Mouse (Mus musculus) forebrain, embryonic 16.5 days (tissue): Measurements from ENCODE around the gene Pih1d2. TPM values are rescaled to one million over a fixed set of nuclear protein-coding genes. Genes with fewer than 3 reads are reported as not detected.

ENCODE experiments used
- ATAC-seq: fragments of 200-750 bp; cut with Nextera tagmentation; 2 replicates; pipeline ENCODE4 v1.8.0; 2017; ENCODE audit warnings: mild to moderate bottlenecking, moderate library complexity
- H3K27ac ChIP-seq: fragments of 300-500 bp; sonication (generic); 2 replicates; pipeline ENCODE4 v1.5.1; 2014; ENCODE audit warnings: low read length, control low read depth
- H3K27me3 ChIP-seq: fragments of 300-500 bp; sonication (generic); replicated peaks from 2 replicates; pipeline ENCODE4 v1.6.1; 2014; ENCODE audit warnings: low read length; ENCODE audit not compliant: control insufficient read depth, insufficient read depth
- H3K36me3 ChIP-seq: fragments of 300-500 bp; sonication (generic); 2 replicates; pipeline ENCODE4 v1.6.1; 2014; ENCODE audit not compliant: control insufficient read depth, insufficient read depth
- H3K4me1 ChIP-seq: fragments of 300-500 bp; sonication (generic); replicated peaks from 2 replicates; pipeline ENCODE4 v1.6.1; 2014; ENCODE audit warnings: low read length; ENCODE audit not compliant: control insufficient read depth, insufficient read depth
- H3K4me2 ChIP-seq: fragments of 300-500 bp; sonication (generic); 2 replicates; pipeline ENCODE4 v1.6.1; 2014; ENCODE audit warnings: mild to moderate bottlenecking, low read length, control low read depth
- H3K4me3 ChIP-seq: fragments of 300-500 bp; sonication (generic); replicated peaks from 2 replicates; pipeline ENCODE4 v1.5.1; 2014; ENCODE audit warnings: mild to moderate bottlenecking, low read length, control low read depth
- H3K9ac ChIP-seq: fragments of 300-500 bp; sonication (generic); replicated peaks from 2 replicates; pipeline ENCODE4 v1.6.1; 2014; ENCODE audit warnings: low read depth, low read length, control low read depth
- H3K9me3 ChIP-seq: fragments of 300-500 bp; sonication (generic); 2 replicates; pipeline ENCODE4 v1.6.1; 2016; ENCODE audit warnings: low read length; ENCODE audit not compliant: control insufficient read depth
- WGBS: fragments of 180-500 bp; shearing (Covaris S2); extraction: QIAGEN DNeasy Blood & Tissue Kit; methylation state at CpG from one replicate; pipeline ENCODE4 v1.1.7; 2014; 5-methylcytosine and 5-hydroxymethylcytosine counted together
- polyA plus RNA-seq: library from polyadenylated mRNA; unstranded; fragments of >200 nt; fragmentation: Nextera tagmentation; extraction: Ambion mirVana; gene quantifications from 2 replicates; pipeline ENCODE4 v1.2.1, GENCODE M21; 2015

Pih1d2 gene
- 2.7 and 4.1 TPM in 2 replicates for polyA plus RNA-seq

DNA sequence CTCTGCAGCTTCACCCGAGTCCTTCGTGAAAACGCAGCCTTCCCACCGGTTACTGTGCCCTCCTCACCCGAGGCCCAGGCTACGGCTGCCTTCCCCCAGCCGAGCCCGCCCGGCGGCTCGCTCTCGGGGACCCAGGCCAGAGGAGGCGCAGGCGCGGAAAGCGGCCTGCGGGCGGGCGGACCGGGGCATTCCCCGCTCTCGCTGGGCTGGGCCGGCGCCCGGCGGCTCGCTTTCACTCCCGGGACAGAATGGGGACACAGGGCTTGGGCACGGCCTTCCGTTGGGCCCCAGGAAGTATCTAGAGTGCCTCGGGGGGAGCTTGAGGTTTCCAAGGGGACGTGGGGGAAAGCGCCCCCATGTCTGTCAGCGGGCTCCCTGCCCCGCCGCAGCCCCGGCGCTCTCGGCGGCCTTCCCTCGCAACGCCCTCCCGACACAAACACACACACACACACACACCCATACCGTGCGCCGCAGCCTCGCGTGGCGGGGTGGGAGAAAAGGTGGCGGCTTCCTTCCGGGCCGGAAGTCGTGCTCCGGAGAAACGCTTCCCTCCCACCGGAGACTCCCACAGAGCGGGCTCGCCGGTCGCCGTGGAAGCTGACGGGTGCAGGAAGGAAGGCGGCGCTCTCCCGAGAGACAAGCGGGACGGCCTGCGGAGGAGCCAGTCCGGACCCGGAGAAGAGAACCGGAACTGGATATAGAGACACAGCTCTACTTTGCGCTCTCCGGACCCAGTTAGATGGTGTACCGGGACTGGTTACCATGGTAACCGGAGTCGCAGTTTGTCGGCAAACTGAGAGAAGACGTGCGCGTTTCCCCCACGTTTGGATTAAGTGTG is at the start of gene Pih1d2, which contains the start of gene Nkapd1:
Gene Pih1d2 (plus strand): TSS at position 556 of the 838 bp plus-strand sequence.
Gene Nkapd1 (minus strand): TSS at position 699 of the 838 bp plus-strand sequence.
- under 1% methylated on average over 81 of the region's 81 CpGs for WGBS
- peaks cover 15% of the 10 kb centered on the region for H3K36me3 ChIP-seq

GRCm38 (mm10) chr9:50567372-50567771 is 49.7 kb upstream of the Pih1d2 start:
- Histone ChIP-seq H3K36me3 (no peaks in the 10 kb centered on the region), H3K4me2 (no peak overlapping the region), H3K27me3 (no peaks in the 10 kb centered on the region), H3K4me1 (no peaks in the 10 kb centered on the region), H3K27ac (no peak overlapping the region), H3K9ac (no peak overlapping the region), H3K4me3 (no peak overlapping the region), H3K9me3 (no peaks in the 10 kb centered on the region)
- 88% methylated on average over 4 of the region's 4 CpGs for WGBS
- ATAC-seq = no peak

More for the DNA sequence above, at the start of gene Pih1d2, which contains the start of gene Nkapd1:
- Histone ChIP-seq H3K4me1 (peaks cover 12% of the 10 kb centered on the region), H3K9ac (peak within 1 kb of the TSS; percentile 93), H3K4me3 (peak within 1 kb of the TSS; percentile 100), H3K9me3 (no peaks in the 10 kb centered on the region), H3K27ac (peak within 1 kb of the TSS; percentile 96), H3K4me2 (peak within 1 kb of the TSS; percentile 78), H3K27me3 (no peaks in the 10 kb centered on the region)
- ATAC-seq = peak; percentile 96

- no peaks in the 10 kb centered on the region for H3K9me3 ChIP-seq
- H3K4me3 ChIP-seq = no peak overlapping the region
- no peak for ATAC-seq
- H3K4me1 ChIP-seq = no peaks in the 10 kb centered on the region
- H3K36me3 ChIP-seq = no peaks in the 10 kb centered on the region
- no peak overlapping the region for H3K9ac ChIP-seq
- WGBS = 85% methylated on average over 2 of the region's 2 CpGs
- H3K27ac ChIP-seq = no peak overlapping the region
- H3K27me3 ChIP-seq = no peaks in the 10 kb centered on the region
- no peak overlapping the region for H3K4me2 ChIP-seq
Observed at GRCm38 (mm10) chr9:50567881-50568280, 49.2 kb upstream of the Pih1d2 start.

- H3K4me3 ChIP-seq = no peak overlapping the region
- no peak overlapping the region for H3K27ac ChIP-seq
- WGBS = 80% methylated on average over 10 of the region's 10 CpGs
- no peaks in the 10 kb centered on the region for H3K36me3 ChIP-seq
- H3K27me3 ChIP-seq = no peaks in the 10 kb centered on the region
- no peak for ATAC-seq
- H3K9ac ChIP-seq = no peak overlapping the region
- no peaks in the 10 kb centered on the region for H3K9me3 ChIP-seq
- H3K4me2 ChIP-seq = no peak overlapping the region
- H3K4me1 ChIP-seq = no peaks in the 10 kb centered on the region
Observed at GRCm38 (mm10) chr9:50569599-50570525, 47.3 kb upstream of the Pih1d2 start.

- Histone ChIP-seq H3K27me3 (no peaks in the 10 kb centered on the region), H3K4me3 (no peak overlapping the region), H3K9ac (no peak overlapping the region), H3K9me3 (no peaks in the 10 kb centered on the region), H3K27ac (no peak overlapping the region), H3K4me1 (no peaks in the 10 kb centered on the region), H3K4me2 (no peak overlapping the region), H3K36me3 (no peaks in the 10 kb centered on the region)
- 35% methylated on average over 4 of the region's 4 CpGs for WGBS
- no peak for ATAC-seq
Observed at GRCm38 (mm10) chr9:50580370-50580769, 36.8 kb upstream of the Pih1d2 start.

DNA sequence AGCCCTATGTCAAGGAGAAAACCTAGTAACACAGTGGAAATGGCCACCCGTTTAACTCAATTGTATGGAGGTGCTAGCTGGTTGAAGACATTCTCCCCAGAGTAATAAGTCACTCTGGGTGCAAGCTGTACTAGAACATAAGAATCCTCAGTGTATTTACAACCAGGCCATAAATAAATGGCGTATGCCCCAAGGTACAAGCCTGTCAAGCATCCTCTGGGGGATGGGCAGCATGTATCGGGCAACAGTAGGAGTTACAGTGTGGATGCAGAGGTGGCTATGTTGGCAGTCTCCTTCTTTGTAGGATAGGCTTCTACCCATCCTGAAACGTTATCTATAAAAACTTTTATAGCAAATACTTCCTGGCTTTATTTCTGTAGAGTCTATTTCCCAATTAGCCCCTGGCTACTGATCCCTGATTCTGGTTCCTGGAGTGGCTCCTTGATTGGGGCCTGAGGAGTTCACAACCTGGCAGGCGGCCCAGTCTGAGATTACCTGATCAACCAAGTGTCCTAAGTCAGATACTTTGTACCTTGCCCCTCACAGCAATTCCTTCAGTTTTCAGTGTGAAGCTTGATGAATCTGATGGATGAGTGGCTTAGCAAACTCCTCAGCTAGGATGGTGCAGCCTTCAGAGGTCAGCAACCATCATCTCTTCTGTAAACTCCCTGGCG is 31.8 kb upstream of the Pih1d2 start:
- ATAC-seq = no peak
- Histone ChIP-seq H3K9me3 (no peaks in the 10 kb centered on the region), H3K27ac (no peak overlapping the region), H3K4me2 (no peak overlapping the region), H3K27me3 (no peaks in the 10 kb centered on the region), H3K9ac (no peak overlapping the region), H3K4me1 (no peaks in the 10 kb centered on the region), H3K4me3 (no peak overlapping the region), H3K36me3 (no peaks in the 10 kb centered on the region)
- 87% methylated on average over 6 of the region's 6 CpGs for WGBS

GRCm38 (mm10) chr9:50586955-50587354 is 30.2 kb upstream of the Pih1d2 start:
- Histone ChIP-seq H3K9ac (no peak overlapping the region), H3K27me3 (no peaks in the 10 kb centered on the region), H3K4me1 (no peaks in the 10 kb centered on the region), H3K4me2 (no peak overlapping the region), H3K27ac (no peak overlapping the region), H3K36me3 (no peaks in the 10 kb centered on the region), H3K9me3 (no peaks in the 10 kb centered on the region), H3K4me3 (no peak overlapping the region)
- 81% methylated on average over 4 of the region's 4 CpGs for WGBS
- no peak for ATAC-seq

DNA sequence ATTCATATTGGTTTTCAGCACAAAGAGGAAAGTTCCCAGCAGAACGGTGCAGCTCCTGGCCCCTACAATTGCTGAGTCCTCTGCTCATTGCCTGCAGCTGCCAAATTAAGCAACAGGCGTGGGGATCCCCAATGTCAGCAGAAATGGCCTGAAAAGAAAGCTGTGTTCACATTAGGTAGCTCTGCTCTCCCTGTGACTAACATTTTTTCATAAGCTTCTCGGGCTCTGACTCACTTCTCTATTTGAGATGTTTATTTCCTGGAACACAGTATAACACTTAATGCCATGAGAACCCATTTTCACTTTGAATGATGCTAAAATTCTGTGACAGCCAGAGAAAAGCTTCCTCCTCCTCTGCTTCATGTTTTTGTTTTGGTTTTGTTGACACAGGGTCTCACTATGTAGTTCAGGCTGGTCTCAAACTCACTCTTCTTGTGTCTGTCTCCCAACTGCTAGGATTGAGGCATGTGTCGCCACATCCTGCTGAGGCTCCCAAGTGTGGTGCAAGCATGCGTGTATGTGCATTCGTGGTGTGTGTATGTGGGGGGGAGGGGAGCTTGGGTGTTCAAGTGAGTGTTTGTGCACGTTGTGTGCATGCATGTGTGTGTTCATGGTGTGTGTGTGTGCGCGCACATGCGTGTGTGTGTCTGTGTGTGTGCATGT is 26.1 kb upstream of the Pih1d2 start:
- WGBS = 75% methylated on average over 10 of the region's 10 CpGs
- Histone ChIP-seq H3K36me3 (no peaks in the 10 kb centered on the region; the same call in 1 of the 2 replicates), H3K9me3 (no peaks in the 10 kb centered on the region), H3K9ac (no peak overlapping the region), H3K27me3 (no peaks in the 10 kb centered on the region), H3K27ac (no peak overlapping the region), H3K4me2 (no peak overlapping the region), H3K4me1 (no peaks in the 10 kb centered on the region), H3K4me3 (no peak overlapping the region)
- ATAC-seq = no peak
